Mouse (Mus musculus): ENCODE measurements around the gene Abhd14b. TPM values are rescaled to one million over a fixed set of nuclear protein-coding genes. Genes with fewer than 3 reads are reported as not detected.

Gene Abhd14b
- polyA plus RNA-seq (2014; fragmentation: Nextera tagmentation; extraction: Ambion mirVana), result 6.0 and 6.8 TPM in 2 replicates

- Histone ChIP-seq H3K4me3 (replicated peaks; ENCODE audit: low read depth, low read length) (peak within 1 kb of the TSS; percentile 51), H3K4me2 (ENCODE audit: low read length) (peak within 1 kb of the TSS; percentile 76), H3K27ac (replicated peaks; ENCODE audit: low read depth, low read length) (peak within 1 kb of the TSS; percentile 77), H3K4me1 (ENCODE audit: control insufficient read depth, insufficient read depth, low read length) (peaks cover 26% of the 10 kb centered on the region), H3K9ac (replicated peaks; ENCODE audit: low read length) (peak within 1 kb of the TSS; percentile 70), H3K36me3 (ENCODE audit: control insufficient read depth, insufficient read depth, low read length) (no peaks in the 10 kb centered on the region), H3K9me3 (ENCODE audit: control insufficient read depth, low read length) (no peaks in the 10 kb centered on the region), H3K27me3 (ENCODE audit: control insufficient read depth, insufficient read depth, low read length) (no peaks in the 10 kb centered on the region)
- under 1% methylated on average over 24 of the region's 24 CpGs for WGBS
- DNase-seq (peak; percentile 91), ATAC-seq (ENCODE audit: low FRiP score, low TSS enrichment) (peak; percentile 82)
Observed at GRCm38 (mm10) chr9:106447348-106447747, at the start of gene Abhd14b, which contains the start of gene Abhd14a. Abhd14b (plus strand) TSS chr9:106447459. Abhd14a (minus strand) TSS chr9:106447678.

GRCm38 (mm10) chr9:106397733-106398132 lies 49.5 kb upstream of the Abhd14b start:
- Histone ChIP-seq H3K27ac (replicated peaks; ENCODE audit: low read depth, low read length) (no peak overlapping the region), H3K9me3 (ENCODE audit: control insufficient read depth, low read length) (no peaks in the 10 kb centered on the region), H3K4me1 (ENCODE audit: control insufficient read depth, insufficient read depth, low read length) (peaks cover 17% of the 10 kb centered on the region), H3K27me3 (ENCODE audit: control insufficient read depth, insufficient read depth, low read length) (no peaks in the 10 kb centered on the region), H3K4me2 (ENCODE audit: low read length) (no peak overlapping the region), H3K4me3 (replicated peaks; ENCODE audit: low read depth, low read length) (no peak overlapping the region), H3K36me3 (ENCODE audit: control insufficient read depth, insufficient read depth, low read length) (no peaks in the 10 kb centered on the region), H3K9ac (replicated peaks; ENCODE audit: low read length) (no peak overlapping the region)
- WGBS, result 93% methylated on average over 4 of the region's 4 CpGs
- no peak for ATAC-seq (ENCODE audit: low FRiP score, low TSS enrichment)
- DNase-seq, result no peak

- H3K27ac ChIP-seq (replicated peaks; ENCODE audit: low read depth, low read length), result no peak overlapping the region
- WGBS, result 84% methylated on average over 9 of the region's 9 CpGs
- H3K4me3 ChIP-seq (replicated peaks; ENCODE audit: low read depth, low read length), result no peak overlapping the region
- no peak for ATAC-seq (ENCODE audit: low FRiP score, low TSS enrichment)
- no peak for DNase-seq
- H3K27me3 ChIP-seq (ENCODE audit: control insufficient read depth, insufficient read depth, low read length), result no peaks in the 10 kb centered on the region
- peaks cover 15% of the 10 kb centered on the region for H3K4me1 ChIP-seq (ENCODE audit: control insufficient read depth, insufficient read depth, low read length)
- no peak overlapping the region for H3K9ac ChIP-seq (replicated peaks; ENCODE audit: low read length)
- H3K36me3 ChIP-seq (ENCODE audit: control insufficient read depth, insufficient read depth, low read length), result no peaks in the 10 kb centered on the region
- no peak overlapping the region for H3K4me2 ChIP-seq (ENCODE audit: low read length)
- H3K9me3 ChIP-seq (ENCODE audit: control insufficient read depth, low read length), result no peaks in the 10 kb centered on the region
Observed at GRCm38 (mm10) chr9:106398667-106399311, 48.5 kb upstream of the Abhd14b start.

- ATAC-seq (ENCODE audit: low FRiP score, low TSS enrichment) (no peak), DNase-seq (no peak)
- Histone ChIP-seq H3K4me1 (ENCODE audit: control insufficient read depth, insufficient read depth, low read length) (peaks cover 8% of the 10 kb centered on the region), H3K4me2 (ENCODE audit: low read length) (no peak overlapping the region), H3K4me3 (replicated peaks; ENCODE audit: low read depth, low read length) (no peak overlapping the region), H3K27ac (replicated peaks; ENCODE audit: low read depth, low read length) (no peak overlapping the region), H3K9ac (replicated peaks; ENCODE audit: low read length) (no peak overlapping the region), H3K27me3 (ENCODE audit: control insufficient read depth, insufficient read depth, low read length) (no peaks in the 10 kb centered on the region), H3K36me3 (ENCODE audit: control insufficient read depth, insufficient read depth, low read length) (no peaks in the 10 kb centered on the region), H3K9me3 (ENCODE audit: control insufficient read depth, low read length) (no peaks in the 10 kb centered on the region)
- 86% methylated on average over 3 of the region's 3 CpGs for WGBS
Observed at GRCm38 (mm10) chr9:106399808-106400207, 47.5 kb upstream of the Abhd14b start.

- no peak overlapping the region for H3K4me3 ChIP-seq (replicated peaks; ENCODE audit: low read depth, low read length)
- DNase-seq, result no peak
- 82% methylated on average over 5 of the region's 5 CpGs for WGBS
- ATAC-seq (ENCODE audit: low FRiP score, low TSS enrichment), result no peak
- no peaks in the 10 kb centered on the region for H3K36me3 ChIP-seq (ENCODE audit: control insufficient read depth, insufficient read depth, low read length)
- H3K9ac ChIP-seq (replicated peaks; ENCODE audit: low read length), result no peak overlapping the region
- H3K27me3 ChIP-seq (ENCODE audit: control insufficient read depth, insufficient read depth, low read length), result no peaks in the 10 kb centered on the region
- H3K9me3 ChIP-seq (ENCODE audit: control insufficient read depth, low read length), result no peaks in the 10 kb centered on the region
- no peak overlapping the region for H3K4me2 ChIP-seq (ENCODE audit: low read length)
- H3K27ac ChIP-seq (replicated peaks; ENCODE audit: low read depth, low read length), result no peak overlapping the region
- no peaks in the 10 kb centered on the region; the same call in 1 of the 2 replicates for H3K4me1 ChIP-seq (ENCODE audit: control insufficient read depth, insufficient read depth, low read length)
Observed at GRCm38 (mm10) chr9:106402149-106402548, 45.1 kb upstream of the Abhd14b start.

- DNase-seq (no peak), ATAC-seq (ENCODE audit: low FRiP score, low TSS enrichment) (no peak)
- Histone ChIP-seq H3K36me3 (ENCODE audit: control insufficient read depth, insufficient read depth, low read length) (no peaks in the 10 kb centered on the region), H3K4me2 (ENCODE audit: low read length) (no peak overlapping the region), H3K9me3 (ENCODE audit: control insufficient read depth, low read length) (no peaks in the 10 kb centered on the region), H3K27ac (replicated peaks; ENCODE audit: low read depth, low read length) (no peak overlapping the region), H3K27me3 (ENCODE audit: control insufficient read depth, insufficient read depth, low read length) (no peaks in the 10 kb centered on the region), H3K4me1 (ENCODE audit: control insufficient read depth, insufficient read depth, low read length) (no peaks in the 10 kb centered on the region; the same call in 1 of the 2 replicates), H3K4me3 (replicated peaks; ENCODE audit: low read depth, low read length) (no peak overlapping the region), H3K9ac (replicated peaks; ENCODE audit: low read length) (no peak overlapping the region)
- WGBS, result 90% methylated on average over 16 of the region's 16 CpGs
Observed at GRCm38 (mm10) chr9:106402607-106403375, 44.5 kb upstream of the Abhd14b start.

GRCm38 (mm10) chr9:106405275-106405674 lies 42.0 kb upstream of the Abhd14b start:
- Histone ChIP-seq H3K4me3 (replicated peaks; ENCODE audit: low read depth, low read length) (no peak overlapping the region), H3K27ac (replicated peaks; ENCODE audit: low read depth, low read length) (no peak overlapping the region), H3K9ac (replicated peaks; ENCODE audit: low read length) (no peak overlapping the region), H3K4me2 (ENCODE audit: low read length) (no peak overlapping the region), H3K9me3 (ENCODE audit: control insufficient read depth, low read length) (no peaks in the 10 kb centered on the region), H3K27me3 (ENCODE audit: control insufficient read depth, insufficient read depth, low read length) (no peaks in the 10 kb centered on the region), H3K4me1 (ENCODE audit: control insufficient read depth, insufficient read depth, low read length) (no peaks in the 10 kb centered on the region; the same call in 1 of the 2 replicates), H3K36me3 (ENCODE audit: control insufficient read depth, insufficient read depth, low read length) (no peaks in the 10 kb centered on the region)
- 39% methylated on average over 6 of the region's 6 CpGs for WGBS
- DNase-seq (no peak), ATAC-seq (ENCODE audit: low FRiP score, low TSS enrichment) (no peak)

GRCm38 (mm10) chr9:106406443-106407078 lies 40.7 kb upstream of the Abhd14b start:
- no peaks in the 10 kb centered on the region for H3K36me3 ChIP-seq (ENCODE audit: control insufficient read depth, insufficient read depth, low read length)
- H3K9ac ChIP-seq (replicated peaks; ENCODE audit: low read length), result no peak overlapping the region
- H3K27me3 ChIP-seq (ENCODE audit: control insufficient read depth, insufficient read depth, low read length), result no peaks in the 10 kb centered on the region
- 60% methylated on average over 8 of the region's 8 CpGs for WGBS
- ATAC-seq (ENCODE audit: low FRiP score, low TSS enrichment) (no peak), DNase-seq (no peak)
- H3K27ac ChIP-seq (replicated peaks; ENCODE audit: low read depth, low read length), result no peak overlapping the region
- H3K9me3 ChIP-seq (ENCODE audit: control insufficient read depth, low read length), result no peaks in the 10 kb centered on the region
- no peak overlapping the region for H3K4me2 ChIP-seq (ENCODE audit: low read length)
- H3K4me1 ChIP-seq (ENCODE audit: control insufficient read depth, insufficient read depth, low read length), result no peaks in the 10 kb centered on the region; the same call in 1 of the 2 replicates
- H3K4me3 ChIP-seq (replicated peaks; ENCODE audit: low read depth, low read length), result no peak overlapping the region
